Mouse (Mus musculus): Measurements from ENCODE around the gene Hoxd11. TPM values are rescaled to one million over a fixed set of nuclear protein-coding genes. Genes with fewer than 3 reads are reported as not detected.

The Hoxd11 gene
- total and polyA plus RNA-seq, 2 experiments from 2014 or later: 0.11 TPM; not detected in 1

DNA sequence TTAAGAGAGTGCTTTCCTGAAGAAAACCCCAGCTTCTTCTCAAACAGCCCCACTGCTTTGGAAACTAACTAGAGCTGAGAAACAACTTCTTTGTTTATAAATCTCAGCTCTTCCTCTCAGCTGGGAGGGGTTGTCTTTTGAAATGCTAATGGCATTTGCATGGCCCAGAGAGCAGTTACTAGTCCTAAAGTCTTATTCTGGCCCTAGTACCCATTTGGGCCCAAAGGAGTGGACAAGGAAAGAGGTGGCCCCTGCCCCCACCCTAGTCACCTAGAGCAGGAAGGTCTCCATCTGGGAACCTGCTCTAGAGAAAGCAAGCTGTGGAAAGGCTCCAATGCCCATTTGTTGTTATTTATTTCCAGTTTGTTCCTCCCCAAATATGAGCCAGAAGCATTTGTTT, 51.7 kb downstream of the Hoxd11 start:
- Histone ChIP-seq H3K4me2 (ENCODE audit: low read depth, low read length) (no peak overlapping the region), H3K9me3 (replicated peaks; ENCODE audit: control insufficient read depth, low read length) (no peaks in the 10 kb centered on the region), H3K4me3 (ENCODE audit: low read depth, low read length) (no peak overlapping the region), H3K27me3 (ENCODE audit: control insufficient read depth, insufficient read depth, low read length) (peaks cover 98% of the 10 kb centered on the region), H3K4me1 (ENCODE audit: control insufficient read depth, insufficient read depth) (no peaks in the 10 kb centered on the region), H3K9ac (replicated peaks; ENCODE audit: low read depth, low read length) (no peak overlapping the region), H3K27ac (ENCODE audit: low read depth) (no peak overlapping the region), H3K36me3 (replicated peaks; ENCODE audit: control insufficient read depth, insufficient read depth, low read length) (no peaks in the 10 kb centered on the region)
- ATAC-seq (ENCODE audit: insufficient read depth, low read depth): no peak
- DNase-seq (ENCODE audit: low spot score): no peak
- TF ChIP-seq EP300 (IDR thresholded peaks at IDR 0.05; ENCODE audit: low read depth): no peak
- no peak for TF ChIP-seq CTCF (IDR thresholded peaks at IDR 0.05; ENCODE audit: low read depth)

DNA sequence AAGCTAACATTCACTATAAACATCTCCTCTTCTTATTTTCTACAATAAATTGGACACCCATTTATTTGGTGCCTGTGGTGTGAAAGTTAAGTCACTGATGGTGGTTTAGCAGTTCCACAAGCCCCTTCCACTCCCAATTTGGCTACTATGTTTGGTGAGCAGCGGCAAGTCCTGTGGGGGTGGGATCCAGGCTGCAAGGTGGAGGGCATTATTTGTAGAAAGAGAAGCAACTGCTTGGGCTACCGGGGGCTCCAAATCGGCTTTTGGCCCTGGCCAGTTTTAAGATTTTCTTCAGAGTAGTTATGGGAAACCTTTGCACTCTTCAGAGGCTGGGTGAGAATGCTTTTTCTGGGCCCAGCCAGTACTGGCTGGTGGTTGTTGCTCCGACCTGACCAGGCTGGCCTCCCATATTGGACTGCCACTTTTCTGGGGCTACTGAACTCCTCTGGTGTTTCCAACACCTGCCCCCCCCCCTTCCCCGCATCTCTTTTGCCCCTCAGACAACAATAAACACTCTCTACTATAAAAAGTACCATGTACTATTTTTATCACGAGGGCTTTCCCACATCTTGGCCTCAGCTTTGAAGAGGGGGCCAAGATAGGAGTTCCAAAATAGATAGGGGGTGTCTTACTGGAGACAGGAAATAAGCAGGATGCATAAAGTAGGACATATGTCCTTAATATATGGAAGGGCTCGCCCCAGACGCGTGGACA, 52.6 kb downstream of the Hoxd11 start:
- DNase-seq (ENCODE audit: low spot score): no peak
- Histone ChIP-seq H3K9me3 (replicated peaks; ENCODE audit: control insufficient read depth, low read length) (no peaks in the 10 kb centered on the region), H3K9ac (replicated peaks; ENCODE audit: low read depth, low read length) (no peak overlapping the region), H3K4me1 (ENCODE audit: control insufficient read depth, insufficient read depth) (no peaks in the 10 kb centered on the region), H3K27me3 (ENCODE audit: control insufficient read depth, insufficient read depth, low read length) (peaks cover 98% of the 10 kb centered on the region), H3K4me3 (ENCODE audit: low read depth, low read length) (no peak overlapping the region), H3K4me2 (ENCODE audit: low read depth, low read length) (no peak overlapping the region), H3K27ac (ENCODE audit: low read depth) (no peak overlapping the region), H3K36me3 (replicated peaks; ENCODE audit: control insufficient read depth, insufficient read depth, low read length) (no peaks in the 10 kb centered on the region)
- WGBS: 13% methylated on average over 9 of the region's 9 CpGs
- ATAC-seq (ENCODE audit: insufficient read depth, low read depth): no peak
- TF ChIP-seq CTCF (IDR thresholded peaks at IDR 0.05; ENCODE audit: low read depth) (no peak), EP300 (IDR thresholded peaks at IDR 0.05; ENCODE audit: low read depth) (no peak)

DNA sequence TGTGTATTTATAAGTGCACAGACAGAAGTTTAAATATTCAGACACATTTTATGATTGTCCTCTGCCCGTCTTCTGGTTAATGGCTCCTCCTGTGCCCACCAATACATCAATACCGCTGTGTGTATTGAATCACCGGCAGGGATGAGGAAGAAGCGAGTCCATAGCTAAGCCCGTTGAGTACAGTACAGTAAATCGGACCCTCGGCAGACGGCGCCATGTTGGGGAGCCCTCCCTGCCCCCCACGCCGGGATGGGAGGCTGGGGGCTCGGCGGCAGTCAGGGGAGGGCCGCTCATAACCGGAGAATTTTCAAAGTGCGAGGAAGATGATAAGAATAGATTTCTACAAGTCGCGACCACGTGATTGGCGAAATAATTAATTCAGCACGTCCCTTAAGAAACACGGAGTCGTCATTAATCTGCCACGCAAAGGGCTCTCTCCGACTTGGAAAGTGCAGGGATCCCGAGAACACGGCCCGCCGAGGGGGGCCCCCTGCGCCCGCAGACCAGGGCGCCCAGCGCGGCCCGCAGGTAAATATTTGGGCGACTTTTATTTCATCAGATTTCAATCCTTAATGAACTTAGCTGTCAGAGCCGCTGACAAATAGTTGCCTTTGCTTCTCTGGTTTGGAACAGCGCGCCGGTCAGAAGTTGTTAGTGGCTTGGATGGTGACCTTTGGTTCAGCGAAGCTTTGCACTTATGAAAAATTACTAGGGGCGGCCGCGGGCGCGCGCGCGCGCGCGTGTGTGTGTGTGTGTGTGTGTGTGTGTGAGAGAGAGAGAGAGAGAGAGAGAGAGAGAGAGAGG, 53.4 kb downstream of the Hoxd11 start:
- ATAC-seq (ENCODE audit: insufficient read depth, low read depth) (no peak), DNase-seq (ENCODE audit: low spot score) (no peak)
- Histone ChIP-seq H3K27ac (ENCODE audit: low read depth) (no peak overlapping the region), H3K4me2 (ENCODE audit: low read depth, low read length) (peak overlapping the region; percentile 23; the same call in 1 of the 2 replicates), H3K36me3 (replicated peaks; ENCODE audit: control insufficient read depth, insufficient read depth, low read length) (no peaks in the 10 kb centered on the region), H3K4me3 (ENCODE audit: low read depth, low read length) (peak overlapping the region; percentile 25), H3K27me3 (ENCODE audit: control insufficient read depth, insufficient read depth, low read length) (peaks cover 98% of the 10 kb centered on the region), H3K9ac (replicated peaks; ENCODE audit: low read depth, low read length) (no peak overlapping the region), H3K9me3 (replicated peaks; ENCODE audit: control insufficient read depth, low read length) (no peaks in the 10 kb centered on the region), H3K4me1 (ENCODE audit: control insufficient read depth, insufficient read depth) (no peaks in the 10 kb centered on the region)
- no peak for TF ChIP-seq CTCF (IDR thresholded peaks at IDR 0.05; ENCODE audit: low read depth)
- no peak for TF ChIP-seq EP300 (IDR thresholded peaks at IDR 0.05; ENCODE audit: low read depth)
- 3% methylated on average over 52 of the region's 52 CpGs for WGBS

DNA sequence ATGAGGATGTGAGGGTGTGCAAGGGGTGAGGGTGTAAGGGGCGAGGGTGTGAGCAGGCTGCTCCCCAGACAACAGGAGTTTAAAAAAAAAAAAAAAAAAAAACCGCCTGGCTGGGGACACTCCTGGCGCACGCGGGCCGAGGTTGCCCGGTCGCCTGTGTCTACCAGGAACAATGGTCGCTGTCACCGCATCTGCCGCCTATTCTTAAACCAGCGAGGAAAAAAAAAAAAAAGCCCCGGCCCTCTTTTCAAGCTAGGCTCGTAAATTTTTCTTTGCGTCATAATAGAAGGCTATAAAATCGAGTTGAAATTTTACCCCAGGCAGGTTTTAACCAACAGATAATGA, 53.9 kb downstream of the Hoxd11 start:
- H3K9ac ChIP-seq (replicated peaks; ENCODE audit: low read depth, low read length): no peak overlapping the region
- no peaks in the 10 kb centered on the region for H3K4me1 ChIP-seq (ENCODE audit: control insufficient read depth, insufficient read depth)
- ATAC-seq (ENCODE audit: insufficient read depth, low read depth) (no peak), DNase-seq (ENCODE audit: low spot score) (no peak)
- H3K4me3 ChIP-seq (ENCODE audit: low read depth, low read length): no peak overlapping the region; the same call in 1 of the 2 replicates
- no peak overlapping the region for H3K27ac ChIP-seq (ENCODE audit: low read depth)
- no peaks in the 10 kb centered on the region for H3K9me3 ChIP-seq (replicated peaks; ENCODE audit: control insufficient read depth, low read length)
- TF ChIP-seq EP300 (IDR thresholded peaks at IDR 0.05; ENCODE audit: low read depth) (no peak), CTCF (IDR thresholded peaks at IDR 0.05; ENCODE audit: low read depth) (no peak)
- H3K36me3 ChIP-seq (replicated peaks; ENCODE audit: control insufficient read depth, insufficient read depth, low read length): no peaks in the 10 kb centered on the region
- peak overlapping the region; percentile 23; the same call in 1 of the 2 replicates for H3K4me2 ChIP-seq (ENCODE audit: low read depth, low read length)
- WGBS: 3% methylated on average over 16 of the region's 16 CpGs
- H3K27me3 ChIP-seq (ENCODE audit: control insufficient read depth, insufficient read depth, low read length): peaks cover 98% of the 10 kb centered on the region

DNA sequence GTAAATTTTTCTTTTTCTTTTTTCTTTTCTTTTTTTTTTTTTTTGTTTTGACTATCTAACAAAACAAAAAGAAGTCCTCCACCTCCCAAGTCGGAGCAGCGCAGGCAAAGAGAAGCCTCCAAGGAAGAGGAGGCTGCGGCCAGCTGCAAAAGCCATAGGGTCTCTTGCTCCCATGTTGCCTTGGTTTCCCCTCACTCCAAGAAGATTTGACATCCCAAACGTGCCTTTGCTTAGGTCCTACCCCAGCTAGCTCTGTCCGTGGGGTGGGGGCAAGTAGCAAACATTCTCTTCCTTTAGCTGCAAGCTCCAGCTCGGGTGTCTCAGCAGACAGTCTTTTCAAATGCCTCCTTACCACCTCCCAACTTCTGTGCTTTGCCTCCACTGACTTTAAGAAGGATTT, 54.4 kb downstream of the Hoxd11 start:
- peaks cover 98% of the 10 kb centered on the region for H3K27me3 ChIP-seq (ENCODE audit: control insufficient read depth, insufficient read depth, low read length)
- ATAC-seq (ENCODE audit: insufficient read depth, low read depth) (no peak), DNase-seq (ENCODE audit: low spot score) (no peak)
- H3K27ac ChIP-seq (ENCODE audit: low read depth): no peak overlapping the region
- TF ChIP-seq EP300 (IDR thresholded peaks at IDR 0.05; ENCODE audit: low read depth) (no peak), CTCF (IDR thresholded peaks at IDR 0.05; ENCODE audit: low read depth) (no peak)
- H3K4me3 ChIP-seq (ENCODE audit: low read depth, low read length): no peak overlapping the region
- H3K9ac ChIP-seq (replicated peaks; ENCODE audit: low read depth, low read length): no peak overlapping the region
- 4% methylated on average over 6 of the region's 6 CpGs for WGBS
- no peaks in the 10 kb centered on the region for H3K4me1 ChIP-seq (ENCODE audit: control insufficient read depth, insufficient read depth)
- H3K9me3 ChIP-seq (replicated peaks; ENCODE audit: control insufficient read depth, low read length): no peaks in the 10 kb centered on the region
- no peaks in the 10 kb centered on the region for H3K36me3 ChIP-seq (replicated peaks; ENCODE audit: control insufficient read depth, insufficient read depth, low read length)
- H3K4me2 ChIP-seq (ENCODE audit: low read depth, low read length): no peak overlapping the region
